Mouse (Mus musculus) brain, embryonic 14.5 days (tissue): ENCODE data around the gene Rnf103.

ENCODE experiments used
- CTCF ChIP-seq: fragments of 200-500 bp; IDR thresholded peaks from 2 replicates; pipeline ENCODE4 v1.5.1; 2012; ENCODE audit warnings: inconsistent platforms, mild to moderate bottlenecking, moderate library complexity, borderline replicate concordance; ENCODE audit not compliant: insufficient read depth, insufficient read length; ENCODE audit errors: extremely low read depth
- POLR2A ChIP-seq: fragments of 200-500 bp; IDR thresholded peaks from 2 replicates; pipeline ENCODE4 v1.6.1; 2012; ENCODE audit warnings: mild to moderate bottlenecking, inconsistent platforms, borderline replicate concordance; ENCODE audit not compliant: poor library complexity, insufficient read depth, insufficient read length, severe bottlenecking; ENCODE audit errors: extremely low read depth

GRCm38 (mm10) chr6:71465146-71465545 is 28.5 kb upstream of the Rnf103 start:
- TF ChIP-seq CTCF (no peak), POLR2A (no peak)
